Mouse (Mus musculus) cerebellum, postnatal 4 days (tissue): ENCODE results near the gene Zfp518a.

Experiments used
- DNase-seq, 2 experiments: peaks; one replicate each; pipeline ENCODE4 v3.0.0; 2022; ENCODE audit warnings: low spot score in 2 of 2, mixed read lengths in 1 of 2

The Zfp518a gene

GRCm38 (mm10) chr19:40894519-40895392, at the start of gene Zfp518a:
Zfp518a (plus strand) TSS chr19:40894705.
- DNase-seq = peak; percentile 71 to 90

GRCm38 (mm10) chr19:40844731-40845130, 49.8 kb upstream of the Zfp518a start:
- DNase-seq = no peak

GRCm38 (mm10) chr19:40849391-40849790, 45.1 kb upstream of the Zfp518a start:
- no peak for DNase-seq

- no peak for DNase-seq
Measured at GRCm38 (mm10) chr19:40859555-40859954, 35.0 kb upstream of the Zfp518a start.

DNA sequence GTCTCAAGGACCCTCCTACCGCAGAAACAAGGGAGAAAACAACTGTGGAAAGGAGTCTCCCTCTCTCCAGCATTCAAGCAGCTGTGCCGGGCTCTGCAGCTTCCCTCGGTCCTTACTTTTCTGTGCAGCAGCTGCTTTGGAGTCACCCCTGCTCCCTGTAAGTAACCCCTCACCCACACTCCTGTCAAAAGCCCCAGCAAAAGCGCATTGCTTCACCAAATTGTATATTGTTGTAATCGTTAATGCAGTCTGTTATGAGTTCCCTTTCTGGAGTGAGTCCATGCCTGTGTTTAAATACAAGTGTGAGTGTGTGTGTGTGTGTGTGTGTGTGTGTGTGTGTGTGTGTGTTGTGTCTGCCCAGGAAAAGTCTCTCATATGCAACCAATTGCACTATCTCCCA, 26.2 kb upstream of the Zfp518a start:
- DNase-seq = no peak

- no peak for DNase-seq
Measured at GRCm38 (mm10) chr19:40869425-40870105, 24.9 kb upstream of the Zfp518a start.

- peak; percentile 88 to 95 for DNase-seq
Measured at GRCm38 (mm10) chr19:40872955-40873665, 21.4 kb upstream of the Zfp518a start.

GRCm38 (mm10) chr19:40881700-40882099, 12.8 kb upstream of the Zfp518a start:
- no peak for DNase-seq

DNA sequence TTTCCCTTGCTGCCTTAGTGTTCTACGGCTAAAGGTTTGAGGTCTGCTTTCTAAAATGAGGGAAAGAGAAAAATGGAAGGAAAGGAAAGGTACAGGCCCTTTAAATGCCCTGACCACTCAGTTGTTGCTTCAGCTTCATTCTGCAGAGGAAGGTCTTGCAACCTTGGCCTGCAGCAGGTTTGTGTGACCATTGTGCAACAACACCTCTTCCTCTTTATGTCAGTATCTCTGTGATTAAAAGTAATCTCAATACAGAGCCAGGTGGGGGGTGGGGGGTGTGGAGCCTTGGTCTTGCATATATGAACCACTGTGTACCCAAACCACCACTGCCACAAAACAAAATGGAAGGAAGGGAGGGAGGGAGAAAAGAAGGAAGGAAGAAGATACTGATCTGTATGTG, 5.6 kb upstream of the Zfp518a start:
- DNase-seq = no peak

DNA sequence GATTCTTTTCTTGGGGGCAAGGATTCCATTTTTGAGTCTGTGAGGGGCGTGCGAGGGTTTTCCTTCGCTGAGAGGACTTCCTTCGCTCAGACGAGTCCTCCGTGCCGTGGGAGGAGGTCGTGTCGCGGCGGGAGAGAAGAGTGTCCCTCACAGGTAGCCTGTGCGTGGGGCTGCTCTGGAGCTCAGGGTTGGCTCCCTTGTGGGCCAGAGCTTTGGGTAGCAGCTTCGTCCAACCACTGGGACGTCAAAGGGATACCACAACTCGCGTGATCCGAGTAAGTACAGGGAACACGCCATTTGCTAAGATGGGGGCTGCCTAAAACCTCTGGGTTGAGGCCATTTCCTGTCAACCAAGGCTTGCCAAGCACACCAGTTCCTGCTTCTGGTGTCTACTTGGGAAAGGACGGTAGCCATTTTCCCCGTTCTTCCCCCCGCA, 416 bp upstream of the Zfp518a start:
- no peak for DNase-seq

- DNase-seq = no peak
Measured at GRCm38 (mm10) chr19:40895393-40895703, 843 bp downstream of the Zfp518a start.

DNA sequence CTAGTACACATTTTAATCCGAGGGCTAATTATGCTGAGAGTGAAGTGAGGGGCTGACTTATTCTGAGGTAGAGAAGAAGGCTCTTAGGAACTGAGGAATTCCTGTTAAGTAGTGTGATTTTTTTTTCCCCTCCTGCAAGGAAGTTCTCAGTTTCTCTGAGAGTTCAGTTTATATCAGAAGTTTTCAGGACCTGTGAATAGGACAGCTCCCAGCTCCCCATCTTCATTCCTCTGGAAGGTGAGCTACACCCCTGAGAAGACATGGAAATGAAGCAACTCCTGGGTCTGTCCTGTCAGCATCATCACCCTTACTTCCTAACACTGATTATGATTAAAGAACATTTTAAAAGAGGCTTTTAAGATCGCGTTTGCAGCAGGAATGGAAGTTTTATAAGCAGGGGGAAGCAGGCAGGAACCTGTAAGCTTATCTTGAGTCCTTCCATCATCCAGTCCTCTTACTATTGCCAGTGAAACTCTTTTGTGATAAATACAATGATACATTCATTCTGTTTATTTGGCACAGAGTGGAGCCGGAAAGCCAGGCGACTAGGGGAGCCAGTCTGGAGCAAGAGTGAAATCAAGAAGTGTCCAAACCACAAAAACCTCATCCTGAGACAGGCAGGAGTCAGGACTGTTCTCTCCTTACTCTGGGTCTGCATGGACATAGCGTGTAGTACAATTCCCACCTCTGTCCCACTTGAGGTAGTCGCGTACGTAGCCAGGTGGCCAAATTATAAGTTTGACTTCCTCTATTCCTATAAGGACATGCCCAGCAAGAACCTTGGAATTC, 37.3 kb downstream of the Zfp518a start:
- no peak for DNase-seq

GRCm38 (mm10) chr19:40935376-40935775, 40.9 kb downstream of the Zfp518a start:
- DNase-seq = no peak

DNA sequence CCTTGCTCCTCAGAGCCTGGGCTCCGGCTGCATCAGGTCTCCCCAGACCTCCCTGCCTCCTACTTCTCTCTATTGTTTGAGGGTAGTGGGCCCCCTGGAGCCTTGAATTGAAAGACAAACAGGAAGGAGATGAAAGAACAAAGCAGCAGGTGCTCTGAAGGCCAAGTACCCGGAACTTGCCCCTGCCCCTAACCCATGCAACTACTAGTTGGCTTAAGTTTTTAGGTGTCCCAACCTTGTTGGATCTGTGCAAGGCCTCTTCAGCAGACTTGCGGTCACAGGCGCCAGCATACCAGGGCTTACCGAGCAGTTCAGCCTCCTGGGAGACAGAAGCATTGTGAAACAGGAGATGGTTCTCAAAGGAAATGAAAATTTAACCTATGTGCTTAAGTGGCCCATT, 41.5 kb downstream of the Zfp518a start:
- DNase-seq = no peak

DNA sequence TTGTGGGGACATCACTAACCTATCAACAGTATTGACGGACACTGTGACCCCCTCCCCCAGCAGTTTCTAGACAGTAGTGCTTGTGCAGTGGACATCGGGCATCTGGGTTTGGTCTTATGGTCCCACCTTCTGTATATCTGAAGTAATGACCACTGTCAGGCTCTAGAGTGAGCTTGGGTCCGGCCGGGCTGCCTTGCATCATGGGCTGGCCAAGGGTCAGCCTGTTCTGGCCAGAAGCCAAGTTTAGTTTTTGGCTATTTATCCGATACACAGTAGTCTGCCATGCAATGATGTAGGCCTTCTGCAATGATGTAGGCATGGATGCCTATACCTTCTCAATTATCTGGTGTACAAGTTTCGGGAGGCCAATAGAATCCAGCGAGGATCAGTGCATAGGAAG, 49.0 kb downstream of the Zfp518a start:
- no peak for DNase-seq

DNA sequence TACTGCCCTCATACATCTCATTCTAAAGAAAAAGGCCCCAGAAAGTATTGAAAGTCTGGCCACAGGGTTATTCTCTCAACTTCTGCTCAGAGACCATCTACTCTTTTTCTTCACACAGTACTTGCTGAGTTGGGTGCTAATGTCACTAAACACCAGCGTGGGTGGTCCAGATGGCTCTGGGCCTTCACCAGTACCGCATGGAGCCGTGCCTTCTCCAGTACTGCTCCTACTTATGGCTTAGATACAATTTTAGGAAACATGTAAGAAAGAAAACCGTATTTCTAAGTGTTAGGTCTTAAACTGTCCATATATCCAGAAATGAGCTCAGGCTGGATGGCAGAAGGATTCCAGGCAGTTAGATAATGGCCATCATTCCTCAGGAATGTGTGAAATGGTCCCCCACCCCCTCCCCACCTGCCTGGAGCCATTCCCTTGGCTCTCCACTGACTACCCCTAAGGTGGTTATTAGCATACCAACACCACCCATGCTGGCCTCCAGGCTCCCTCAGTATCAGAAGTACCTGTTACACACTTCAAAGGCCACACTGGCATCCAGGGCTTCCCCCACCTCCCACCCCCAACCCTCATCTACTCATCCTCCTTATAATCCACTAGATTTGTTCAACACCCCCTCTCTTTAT, 52.6 kb downstream of the Zfp518a start:
- no peak for DNase-seq

- no peak for DNase-seq
Measured at GRCm38 (mm10) chr19:40958981-40959380, 64.5 kb downstream of the Zfp518a start.

DNA sequence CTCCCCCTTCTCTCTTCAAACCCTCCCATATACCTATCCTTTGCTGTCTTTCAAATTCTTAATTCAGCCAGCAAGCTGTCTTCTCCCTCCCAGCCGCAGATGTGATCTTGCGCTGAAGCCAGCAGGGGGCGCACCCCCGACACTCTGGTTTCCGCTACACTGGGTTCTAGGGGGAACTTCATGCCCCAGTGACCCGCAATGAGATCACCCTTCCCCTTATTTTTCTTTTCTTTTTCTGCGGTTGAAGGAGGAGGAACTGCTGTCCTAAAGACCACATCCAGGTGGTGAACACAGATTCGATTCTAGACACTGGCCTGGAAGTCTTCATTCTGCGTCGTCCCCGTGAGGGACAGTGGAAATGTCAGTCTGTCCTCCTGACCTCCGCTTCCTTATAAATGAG, 68.5 kb downstream of the Zfp518a start:
- peak in 1 of 2 experiments; percentile 44 for DNase-seq

- no peak for DNase-seq
Measured at GRCm38 (mm10) chr19:40964367-40964891, 69.9 kb downstream of the Zfp518a start.

DNA sequence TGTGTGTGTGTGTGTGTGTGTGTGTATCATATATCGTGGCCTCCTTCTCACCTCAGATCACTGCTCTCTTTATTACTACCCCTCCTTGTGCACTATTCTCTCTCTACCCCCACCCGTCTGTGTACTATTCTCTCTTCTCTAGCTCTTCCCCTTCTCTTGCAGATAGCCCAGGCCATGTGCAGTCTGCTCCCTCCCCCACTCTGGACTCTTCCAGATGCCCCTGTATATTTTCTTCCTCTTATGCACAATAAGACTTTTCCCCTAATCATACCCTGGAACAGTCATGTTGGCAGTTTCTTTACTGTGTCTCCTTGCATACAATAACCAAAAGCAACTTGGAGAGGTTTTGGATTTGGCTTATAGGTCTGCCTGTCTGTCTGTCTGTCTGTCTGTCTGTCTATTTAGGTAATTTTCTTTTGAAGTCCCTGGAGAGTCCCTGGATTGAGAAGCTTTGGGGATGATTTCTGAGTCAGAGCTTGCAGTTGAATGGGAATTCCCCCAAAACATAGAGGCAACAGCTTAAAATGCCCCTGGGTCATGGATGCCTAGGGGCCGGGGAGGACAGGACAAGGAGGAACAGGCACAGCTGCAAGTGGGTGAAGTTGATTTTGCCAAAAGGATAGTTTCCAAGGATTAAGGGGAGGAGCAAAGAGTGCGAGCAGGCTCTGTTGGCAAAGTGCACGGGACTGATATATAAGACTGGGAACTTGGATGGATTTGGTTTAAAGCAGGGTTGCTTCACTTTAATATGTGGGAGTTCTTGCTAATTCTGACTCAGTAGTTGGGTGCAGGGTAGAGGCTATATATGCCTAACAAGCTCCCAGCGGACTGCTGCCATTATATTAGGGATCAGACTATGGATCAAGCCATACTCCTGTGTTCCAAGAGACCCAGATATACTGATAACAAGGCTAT, 70.7 kb downstream of the Zfp518a start:
- no peak for DNase-seq
